Mouse (Mus musculus) liver, adult 2 months (tissue): Measurements from ENCODE around the gene 4931406P16Rik.

Experiments
- CTCF ChIP-seq: fragments of 200-500 bp; IDR thresholded peaks from 2 replicates; pipeline ENCODE4 v1.5.1; 2011; ENCODE audit warnings: low read depth, low read length, control low read depth
- POLR2A ChIP-seq: fragments of 200-500 bp; IDR thresholded peaks from 2 replicates; pipeline ENCODE4 v1.6.1; 2011; ENCODE audit warnings: low read length, control low read depth; ENCODE audit not compliant: insufficient read depth; ENCODE audit errors: extremely low read depth

DNA sequence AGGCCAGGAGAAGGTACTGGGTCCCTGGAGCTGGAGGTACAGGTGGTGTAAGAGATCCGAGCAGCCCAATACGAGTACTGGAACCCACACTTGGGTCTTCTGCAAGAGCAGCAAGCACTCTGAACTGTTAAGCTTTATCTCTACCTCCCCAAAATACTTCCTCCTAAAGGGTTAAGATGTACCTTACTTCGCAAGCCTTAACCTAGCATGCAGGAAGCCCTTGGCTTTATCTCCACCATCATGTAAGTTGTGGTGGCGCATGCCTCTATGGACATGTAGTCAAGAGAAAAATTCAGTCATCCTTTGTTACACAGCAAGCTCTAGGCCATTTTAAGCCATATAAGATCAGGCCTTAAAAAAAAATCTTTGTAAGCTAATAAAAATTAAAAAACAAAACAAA lies 33.2 kb upstream of the 4931406P16Rik start:
- TF ChIP-seq CTCF = no peak
- no peak for TF ChIP-seq POLR2A
